Mouse (Mus musculus) midbrain, postnatal 0 days (tissue): Measurements from ENCODE around the gene Stab2. TPM values are rescaled to one million over a fixed set of nuclear protein-coding genes. Genes with fewer than 3 reads are reported as not detected.

ENCODE experiments used
- ATAC-seq: fragments of 200-750 bp; cut with Nextera tagmentation; 2 replicates; pipeline ENCODE4 v1.8.0; 2017; ENCODE audit warnings: moderate number of reproducible peaks, mild to moderate bottlenecking, moderate TSS enrichment, moderate library complexity; ENCODE audit not compliant: low FRiP score
- DNase-seq: peaks from one replicate; pipeline ENCODE4 v3.0.0-alpha.2; 2015; ENCODE audit warnings: low spot score
- H3K27ac ChIP-seq: fragments of 300-500 bp; sonication (generic); 2 replicates; pipeline ENCODE4 v1.5.1; 2014; ENCODE audit warnings: low read depth, mild to moderate bottlenecking, low read length, mixed read lengths
- H3K27me3 ChIP-seq: fragments of 300-500 bp; sonication (generic); 2 replicates; pipeline ENCODE4 v1.6.1; 2014; ENCODE audit warnings: low read length, control low read depth, mixed read lengths; ENCODE audit not compliant: insufficient read depth
- H3K36me3 ChIP-seq: fragments of 300-500 bp; sonication (generic); 2 replicates; pipeline ENCODE4 v1.6.1; 2014; ENCODE audit warnings: low read length, control low read depth, mixed read lengths; ENCODE audit not compliant: insufficient read depth
- H3K4me1 ChIP-seq: fragments of 300-500 bp; sonication (generic); 2 replicates; pipeline ENCODE4 v1.6.1; 2014; ENCODE audit warnings: mild to moderate bottlenecking, control low read depth, antibody characterized with exemption, low read length, mixed read lengths; ENCODE audit not compliant: insufficient read depth
- H3K4me2 ChIP-seq: fragments of 300-500 bp; sonication (generic); 2 replicates; pipeline ENCODE4 v1.6.1; 2014; ENCODE audit warnings: low read depth, mild to moderate bottlenecking, low read length, mixed read lengths; ENCODE audit not compliant: poor library complexity, severe bottlenecking
- H3K4me3 ChIP-seq: fragments of 300-500 bp; sonication (generic); 2 replicates; pipeline ENCODE4 v1.5.1; 2014; ENCODE audit warnings: low read depth, mild to moderate bottlenecking, low read length, moderate library complexity
- H3K9ac ChIP-seq: fragments of 300-500 bp; sonication (generic); replicated peaks from 2 replicates; pipeline ENCODE4 v1.6.1; 2014; ENCODE audit warnings: mild to moderate bottlenecking, low read length, moderate library complexity, mixed read lengths; ENCODE audit not compliant: poor library complexity, severe bottlenecking
- H3K9me3 ChIP-seq: fragments of 300-500 bp; sonication (generic); 2 replicates; pipeline ENCODE4 v1.6.1; 2016; ENCODE audit warnings: low read length, control low read depth
- CTCF ChIP-seq: IDR thresholded peaks from 2 replicates; pipeline ENCODE4 v1.5.1; 2016; ENCODE audit warnings: antibody characterized with exemption, mild to moderate bottlenecking
- WGBS: fragments of 180-500 bp; shearing (Covaris S2); extraction: QIAGEN DNeasy Blood & Tissue Kit; methylation state at CpG from one replicate; pipeline ENCODE4 v1.1.7; 2014; 5-methylcytosine and 5-hydroxymethylcytosine counted together
- polyA plus RNA-seq: library from polyadenylated mRNA; unstranded; fragments of >200 nt; fragmentation: Nextera tagmentation; extraction: Ambion mirVana; gene quantifications from 2 replicates; pipeline ENCODE4 v1.2.1, GENCODE M21; 2015
- total RNA-seq: library from RNA; depleted of rRNA; stranded (reverse); fragments of >200 nt; gene quantifications from 2 replicates; pipeline ENCODE4 v1.2.3, GENCODE M21; 2014

Gene Stab2
- total and polyA plus RNA-seq, 2 experiments from 2014 or later = 0.05 to 0.41 TPM

- Histone ChIP-seq H3K36me3 (no peaks in the 10 kb centered on the region), H3K9ac (no peak overlapping the region), H3K4me2 (no peak overlapping the region), H3K4me3 (no peak overlapping the region), H3K27ac (no peak overlapping the region; the same call in 1 of the 2 replicates), H3K4me1 (no peaks in the 10 kb centered on the region), H3K9me3 (no peaks in the 10 kb centered on the region), H3K27me3 (no peaks in the 10 kb centered on the region)
- WGBS = 65% methylated on average over 11 of the region's 11 CpGs
- no peak for ATAC-seq
- DNase-seq = no peak
- TF ChIP-seq CTCF = no peak
These were observed 46.0 kb downstream of the Stab2 start for GRCm38 (mm10) chr10:86961542-86962466.

GRCm38 (mm10) chr10:86955299-86955698, 52.5 kb downstream of the Stab2 start:
- DNase-seq = no peak
- no peak overlapping the region for H3K9ac ChIP-seq
- no peak overlapping the region for H3K4me2 ChIP-seq
- no peak for ATAC-seq
- H3K4me3 ChIP-seq = no peak overlapping the region
- H3K27ac ChIP-seq = no peak overlapping the region
- WGBS = 93% methylated on average over 3 of the region's 3 CpGs
- no peaks in the 10 kb centered on the region for H3K27me3 ChIP-seq
- H3K4me1 ChIP-seq = no peaks in the 10 kb centered on the region
- TF ChIP-seq CTCF = no peak
- H3K36me3 ChIP-seq = no peaks in the 10 kb centered on the region
- no peaks in the 10 kb centered on the region for H3K9me3 ChIP-seq

- H3K4me3 ChIP-seq = no peak overlapping the region
- peak; percentile 39 for TF ChIP-seq CTCF
- 56% methylated on average over 1 of the region's 1 CpGs for WGBS
- no peak for DNase-seq
- no peaks in the 10 kb centered on the region for H3K27me3 ChIP-seq
- H3K36me3 ChIP-seq = no peaks in the 10 kb centered on the region
- H3K4me2 ChIP-seq = no peak overlapping the region
- H3K9me3 ChIP-seq = no peaks in the 10 kb centered on the region
- no peaks in the 10 kb centered on the region for H3K4me1 ChIP-seq
- no peak overlapping the region for H3K9ac ChIP-seq
- H3K27ac ChIP-seq = no peak overlapping the region
- ATAC-seq = no peak
These were observed 55.1 kb downstream of the Stab2 start for GRCm38 (mm10) chr10:86952696-86953095.

- no peak for TF ChIP-seq CTCF
- no peaks in the 10 kb centered on the region for H3K9me3 ChIP-seq
- H3K9ac ChIP-seq = no peak overlapping the region
- H3K4me3 ChIP-seq = no peak overlapping the region
- H3K27ac ChIP-seq = no peak overlapping the region
- no peak overlapping the region for H3K4me2 ChIP-seq
- no peaks in the 10 kb centered on the region for H3K36me3 ChIP-seq
- no peaks in the 10 kb centered on the region for H3K27me3 ChIP-seq
- WGBS = 95% methylated on average over 4 of the region's 4 CpGs
- no peaks in the 10 kb centered on the region for H3K4me1 ChIP-seq
- ATAC-seq = no peak
- DNase-seq = no peak
These were observed 57.0 kb downstream of the Stab2 start for GRCm38 (mm10) chr10:86950806-86951205.

- Histone ChIP-seq H3K36me3 (no peaks in the 10 kb centered on the region), H3K4me2 (no peak overlapping the region), H3K9me3 (no peaks in the 10 kb centered on the region), H3K4me3 (no peak overlapping the region), H3K27me3 (no peaks in the 10 kb centered on the region), H3K27ac (no peak overlapping the region), H3K9ac (no peak overlapping the region), H3K4me1 (no peaks in the 10 kb centered on the region)
- DNase-seq = no peak
- 85% methylated on average over 4 of the region's 4 CpGs for WGBS
- no peak for ATAC-seq
- no peak for TF ChIP-seq CTCF
These were observed 57.9 kb downstream of the Stab2 start for GRCm38 (mm10) chr10:86949886-86950285.

GRCm38 (mm10) chr10:86947541-86947940, 60.3 kb downstream of the Stab2 start:
- ATAC-seq (no peak), DNase-seq (no peak)
- Histone ChIP-seq H3K9me3 (no peaks in the 10 kb centered on the region), H3K4me3 (no peak overlapping the region), H3K27me3 (no peaks in the 10 kb centered on the region), H3K4me1 (no peaks in the 10 kb centered on the region), H3K36me3 (no peaks in the 10 kb centered on the region), H3K9ac (no peak overlapping the region), H3K27ac (no peak overlapping the region), H3K4me2 (no peak overlapping the region)
- 69% methylated on average over 2 of the region's 2 CpGs for WGBS
- no peak for TF ChIP-seq CTCF
